Mouse (Mus musculus) hindbrain, postnatal 0 days (tissue): ENCODE data around the gene Kif11. TPM values are rescaled to one million over a fixed set of nuclear protein-coding genes. Genes with fewer than 3 reads are reported as not detected.

ENCODE experiments used
- ATAC-seq: fragments of 200-750 bp; cut with Nextera tagmentation; 2 replicates; pipeline ENCODE4 v1.8.0; 2017; ENCODE audit warnings: mild to moderate bottlenecking, moderate TSS enrichment, moderate library complexity
- DNase-seq: peaks from one replicate; pipeline ENCODE4 v3.0.0-alpha.2; 2015; ENCODE audit warnings: low spot score
- H3K27ac ChIP-seq: fragments of 300-500 bp; sonication (generic); 2 replicates; pipeline ENCODE4 v1.5.1; 2014; ENCODE audit warnings: mild to moderate bottlenecking
- H3K27me3 ChIP-seq: fragments of 300-500 bp; sonication (generic); 2 replicates; pipeline ENCODE4 v1.6.1; 2014; ENCODE audit warnings: low read length, mixed read lengths; ENCODE audit not compliant: insufficient read depth
- H3K36me3 ChIP-seq: fragments of 300-500 bp; sonication (generic); 2 replicates; pipeline ENCODE4 v1.6.1; 2014; ENCODE audit warnings: low read length, mixed read lengths; ENCODE audit not compliant: insufficient read depth
- H3K4me1 ChIP-seq: fragments of 300-500 bp; sonication (generic); 2 replicates; pipeline ENCODE4 v1.6.1; 2014; ENCODE audit warnings: antibody characterized with exemption, low read length, mixed read lengths; ENCODE audit not compliant: insufficient read depth
- H3K4me2 ChIP-seq: fragments of 300-500 bp; sonication (generic); 2 replicates; pipeline ENCODE4 v1.6.1; 2014; ENCODE audit warnings: low read depth, mild to moderate bottlenecking, low read length, moderate library complexity, mixed read lengths
- H3K4me3 ChIP-seq: fragments of 300-500 bp; sonication (generic); 2 replicates; pipeline ENCODE4 v1.5.1; 2014; ENCODE audit warnings: low read length
- H3K9ac ChIP-seq: fragments of 300-500 bp; sonication (generic); replicated peaks from 2 replicates; pipeline ENCODE4 v1.6.1; 2014; ENCODE audit warnings: mild to moderate bottlenecking, low read length, moderate library complexity, mixed read lengths
- H3K9me3 ChIP-seq: fragments of 300-500 bp; sonication (generic); 2 replicates; pipeline ENCODE4 v1.6.1; 2016; ENCODE audit warnings: low read length, mixed read lengths
- CTCF ChIP-seq: IDR thresholded peaks from 2 replicates; pipeline ENCODE4 v1.5.1; 2016; ENCODE audit warnings: antibody characterized with exemption, control low read depth, low read depth
- WGBS: fragments of 180-500 bp; shearing (Covaris S2); extraction: QIAGEN DNeasy Blood & Tissue Kit; methylation state at CpG from one replicate; pipeline ENCODE4 v1.1.7; 2014; 5-methylcytosine and 5-hydroxymethylcytosine counted together
- polyA plus RNA-seq: library from polyadenylated mRNA; unstranded; fragments of >200 nt; fragmentation: Nextera tagmentation; extraction: Ambion mirVana; gene quantifications from 2 replicates; pipeline ENCODE4 v1.2.1, GENCODE M21; 2015
- total RNA-seq: library from RNA; depleted of rRNA; stranded (reverse); fragments of >200 nt; gene quantifications from 2 replicates; pipeline ENCODE4 v1.2.3, GENCODE M21; 2014; rRNA removed

Kif11 gene
- total RNA-seq (12.1 and 14.2 TPM in 2 replicates), polyA plus RNA-seq (10.1 and 10.9 TPM in 2 replicates)

GRCm38 (mm10) chr19:37375755-37376615, at the start of gene Kif11:
Gene Kif11 (plus strand): TSS chr19:37376403.
- H3K4me1 ChIP-seq = peaks cover 4% of the 10 kb centered on the region
- peak; percentile 99 for DNase-seq
- no peaks in the 10 kb centered on the region for H3K9me3 ChIP-seq
- H3K4me2 ChIP-seq = peak within 1 kb of the TSS; percentile 81
- peak; percentile 41; the same call in 1 of the 2 replicates for TF ChIP-seq CTCF
- H3K36me3 ChIP-seq = no peaks in the 10 kb centered on the region
- under 1% methylated on average over 73 of the region's 73 CpGs for WGBS
- peak within 1 kb of the TSS; percentile 90 for H3K4me3 ChIP-seq
- peak within 1 kb of the TSS; percentile 76 for H3K9ac ChIP-seq
- H3K27ac ChIP-seq = peak within 1 kb of the TSS; percentile 92
- peak; percentile 100 for ATAC-seq
- H3K27me3 ChIP-seq = no peaks in the 10 kb centered on the region

- DNase-seq (peak; percentile 26), ATAC-seq (no peak)
- H3K9ac ChIP-seq = no peak overlapping the region
- no peak overlapping the region for H3K27ac ChIP-seq
- H3K9me3 ChIP-seq = no peaks in the 10 kb centered on the region
- H3K27me3 ChIP-seq = no peaks in the 10 kb centered on the region
- no peak overlapping the region for H3K4me2 ChIP-seq
- 48% methylated on average over 5 of the region's 5 CpGs for WGBS
- H3K4me1 ChIP-seq = no peaks in the 10 kb centered on the region
- no peak overlapping the region for H3K4me3 ChIP-seq
- peaks cover 3% of the 10 kb centered on the region; the same call in 1 of the 2 replicates for H3K36me3 ChIP-seq
- TF ChIP-seq CTCF = no peak
Observed at GRCm38 (mm10) chr19:37327216-37327615, 49.0 kb upstream of the Kif11 start.

- TF ChIP-seq CTCF = no peak
- no peak for ATAC-seq
Observed at GRCm38 (mm10) chr19:37332726-37333125, 43.5 kb upstream of the Kif11 start.

GRCm38 (mm10) chr19:37333357-37333756, 42.8 kb upstream of the Kif11 start:
- no peak for DNase-seq
- Histone ChIP-seq H3K4me3 (no peak overlapping the region), H3K9ac (no peak overlapping the region), H3K36me3 (no peaks in the 10 kb centered on the region; the same call in 1 of the 2 replicates), H3K4me1 (no peaks in the 10 kb centered on the region), H3K9me3 (no peaks in the 10 kb centered on the region), H3K4me2 (no peak overlapping the region), H3K27me3 (no peaks in the 10 kb centered on the region), H3K27ac (no peak overlapping the region)
- WGBS = 95% methylated on average over 5 of the region's 5 CpGs
- no peak for TF ChIP-seq CTCF
- no peak for ATAC-seq

More at GRCm38 (mm10) chr19:37332726-37333125, 43.5 kb upstream of the Kif11 start:
- Histone ChIP-seq H3K27me3 (no peaks in the 10 kb centered on the region), H3K9ac (no peak overlapping the region), H3K4me2 (no peak overlapping the region), H3K4me1 (no peaks in the 10 kb centered on the region), H3K27ac (no peak overlapping the region), H3K9me3 (no peaks in the 10 kb centered on the region), H3K36me3 (no peaks in the 10 kb centered on the region; the same call in 1 of the 2 replicates), H3K4me3 (no peak overlapping the region)
- DNase-seq = no peak
- WGBS = 88% methylated on average over 4 of the region's 4 CpGs

GRCm38 (mm10) chr19:37335392-37335791, 40.8 kb upstream of the Kif11 start:
- H3K9ac ChIP-seq = no peak overlapping the region
- H3K9me3 ChIP-seq = no peaks in the 10 kb centered on the region
- no peaks in the 10 kb centered on the region for H3K4me1 ChIP-seq
- no peak overlapping the region for H3K27ac ChIP-seq
- TF ChIP-seq CTCF = no peak
- no peak overlapping the region for H3K4me2 ChIP-seq
- no peaks in the 10 kb centered on the region for H3K36me3 ChIP-seq
- DNase-seq = no peak
- H3K27me3 ChIP-seq = no peaks in the 10 kb centered on the region
- 90% methylated on average over 1 of the region's 1 CpGs for WGBS
- no peak overlapping the region for H3K4me3 ChIP-seq
- ATAC-seq = no peak

- H3K4me2 ChIP-seq = no peak within 1 kb of the TSS
- no peaks in the 10 kb centered on the region for H3K27me3 ChIP-seq
- 67% methylated on average over 4 of the region's 4 CpGs for WGBS
- no peak within 1 kb of the TSS for H3K9ac ChIP-seq
- no peak within 1 kb of the TSS for H3K27ac ChIP-seq
- ATAC-seq (no peak), DNase-seq (no peak)
- no peaks in the 10 kb centered on the region for H3K4me1 ChIP-seq
- no peak for TF ChIP-seq CTCF
- H3K9me3 ChIP-seq = no peaks in the 10 kb centered on the region
- no peak within 1 kb of the TSS for H3K4me3 ChIP-seq
- H3K36me3 ChIP-seq = no peaks in the 10 kb centered on the region
Observed at GRCm38 (mm10) chr19:37337752-37338151, 38.5 kb upstream of the Kif11 start, which contains the start of gene Ide. Gene Ide (minus strand): TSS chr19:37337852.

- no peaks in the 10 kb centered on the region for H3K4me1 ChIP-seq
- no peak overlapping the region for H3K4me2 ChIP-seq
- H3K9ac ChIP-seq = no peak overlapping the region
- no peaks in the 10 kb centered on the region for H3K36me3 ChIP-seq
- H3K27ac ChIP-seq = no peak overlapping the region
- DNase-seq (no peak), ATAC-seq (no peak)
- no peaks in the 10 kb centered on the region for H3K9me3 ChIP-seq
- no peak for TF ChIP-seq CTCF
- H3K27me3 ChIP-seq = no peaks in the 10 kb centered on the region
- 84% methylated on average over 5 of the region's 5 CpGs for WGBS
- no peak overlapping the region for H3K4me3 ChIP-seq
Observed at GRCm38 (mm10) chr19:37340495-37340894, 35.7 kb upstream of the Kif11 start.
